Mouse (Mus musculus) CH12.LX (cell line): ENCODE data around the gene AC170998.1. TPM values are rescaled to one million over a fixed set of nuclear protein-coding genes. Genes with fewer than 3 reads are reported as not detected.

Experiments
- DNase-seq: peaks from one replicate; pipeline ENCODE4 v3.0.0-alpha.2; 2013; ENCODE audit errors: extremely low read depth
- H3K27ac ChIP-seq: 2 replicates; pipeline ENCODE4 v1.5.1; 2012; ENCODE audit warnings: low read depth, mild to moderate bottlenecking, control low read depth, moderate library complexity; ENCODE audit not compliant: insufficient read depth
- H3K27me3 ChIP-seq: replicated peaks from 2 replicates; pipeline ENCODE3; 2012; ENCODE audit warnings: inconsistent platforms
- H3K36me3 ChIP-seq, 2 experiments: replicated peaks in 1 of 2; 2 replicates each; pipeline versions ENCODE3 to v1.6.1; 2012; ENCODE audit warnings: inconsistent platforms in 1 of 2, low read length in 1 of 2, mild to moderate bottlenecking in 1 of 2, mixed read lengths in 1 of 2, moderate library complexity in 1 of 2; ENCODE audit not compliant: control insufficient read depth in 1 of 2, insufficient read depth in 1 of 2
- H3K4me1 ChIP-seq, 2 experiments: 2 replicates each; pipeline ENCODE4 v1.6.1; 2012; ENCODE audit warnings: inconsistent platforms in 1 of 2, moderate library complexity in 1 of 2; ENCODE audit not compliant: insufficient read depth in 2 of 2, control insufficient read depth in 1 of 2
- H3K4me2 ChIP-seq: 2 replicates; pipeline ENCODE4 v1.6.1; 2012; ENCODE audit warnings: low read depth, mild to moderate bottlenecking, control low read depth; ENCODE audit not compliant: poor library complexity, insufficient read depth, severe bottlenecking
- H3K4me3 ChIP-seq, 3 experiments: fragments of 150-350 bp in 1 of 3; sonication (generic) in 1 of 3; replicated peaks in 1 of 3; 2 replicates each; pipeline versions ENCODE3 to v1.5.1; 2011 to 2012; ENCODE audit warnings: low read depth in 2 of 3, low read length in 2 of 3, mild to moderate bottlenecking in 2 of 3, moderate library complexity in 2 of 3, control low read depth in 1 of 3, improper control_type of control experiment in 1 of 3, inconsistent platforms in 1 of 3, mixed read lengths in 1 of 3; ENCODE audit not compliant: poor library complexity in 1 of 3
- H3K79me2 ChIP-seq: replicated peaks from 2 replicates; pipeline ENCODE4 v1.6.1; 2012; ENCODE audit warnings: mild to moderate bottlenecking, moderate library complexity; ENCODE audit not compliant: control insufficient read depth, poor library complexity, insufficient read depth, severe bottlenecking; ENCODE audit errors: extremely low read depth
- H3K9ac ChIP-seq: 2 replicates; pipeline ENCODE4 v1.6.1; 2012; ENCODE audit warnings: low read depth, mild to moderate bottlenecking, control low read depth, moderate library complexity; ENCODE audit not compliant: insufficient read depth
- H3K9me3 ChIP-seq: replicated peaks from 2 replicates; pipeline ENCODE3; 2012; ENCODE audit warnings: low read length, inconsistent platforms, mixed read lengths
- BHLHE40 ChIP-seq: IDR thresholded peaks from 2 replicates; pipeline ENCODE4 v1.6.1; 2011; ENCODE audit warnings: mild to moderate bottlenecking, low read depth, low read length, improper control_type of control experiment
- CHD1 ChIP-seq: IDR thresholded peaks from 2 replicates; pipeline ENCODE4 v1.6.1; 2012; ENCODE audit warnings: low read depth, low read length, improper control_type of control experiment, inconsistent platforms
- E2F4 ChIP-seq: IDR thresholded peaks from 2 replicates; pipeline ENCODE4 v1.6.1; 2011; ENCODE audit warnings: low read depth, low read length, improper control_type of control experiment; ENCODE audit not compliant: insufficient replicate concordance
- EP300 ChIP-seq: IDR thresholded peaks from 2 replicates; pipeline ENCODE4 v1.6.1; 2011; ENCODE audit warnings: low read length, improper control_type of control experiment
- ETS1 ChIP-seq: conservative IDR thresholded peaks from 2 replicates; pipeline ENCODE4 v1.6.1; 2012; ENCODE audit warnings: low read depth, mild to moderate bottlenecking, inconsistent platforms, low read length, improper control_type of control experiment, moderate library complexity
- GABPA ChIP-seq: IDR thresholded peaks from 2 replicates; pipeline ENCODE4 v1.6.1; 2012; ENCODE audit warnings: low read depth, low read length, improper control_type of control experiment, inconsistent platforms; ENCODE audit not compliant: insufficient replicate concordance
- HCFC1 ChIP-seq: IDR thresholded peaks from 2 replicates; pipeline ENCODE4 v1.6.1; 2012; ENCODE audit warnings: low read depth, mild to moderate bottlenecking, inconsistent platforms, low read length, improper control_type of control experiment
- IRF4 ChIP-seq: IDR thresholded peaks from 2 replicates; pipeline ENCODE4 v1.6.1; 2014; ENCODE audit warnings: low read depth, mild to moderate bottlenecking, inconsistent platforms, low read length, improper control_type of control experiment
- JUN ChIP-seq: IDR thresholded peaks from 2 replicates; pipeline ENCODE4 v1.6.1; 2011; ENCODE audit warnings: low read depth, mild to moderate bottlenecking, low read length, improper control_type of control experiment, moderate library complexity; ENCODE audit not compliant: insufficient read depth
- KAT2A ChIP-seq: IDR thresholded peaks from 2 replicates; pipeline ENCODE4 v1.6.1; 2012; ENCODE audit warnings: low read length, improper control_type of control experiment, inconsistent platforms; ENCODE audit not compliant: insufficient replicate concordance
- MAFK ChIP-seq: IDR thresholded peaks from 2 replicates; pipeline ENCODE4 v1.6.1; 2011; ENCODE audit warnings: low read length, improper control_type of control experiment; ENCODE audit not compliant: insufficient replicate concordance
- MAX ChIP-seq: IDR thresholded peaks from 2 replicates; pipeline ENCODE4 v1.6.1; 2011; ENCODE audit warnings: low read length, improper control_type of control experiment
- MAZ ChIP-seq: IDR thresholded peaks from 2 replicates; pipeline ENCODE4 v1.6.1; 2012; ENCODE audit warnings: low read depth, mild to moderate bottlenecking, inconsistent platforms, low read length, improper control_type of control experiment, moderate library complexity
- NELFE ChIP-seq: IDR thresholded peaks from 2 replicates; pipeline ENCODE4 v1.6.1; 2011; ENCODE audit warnings: low read depth, low read length, improper control_type of control experiment
- PAX5 ChIP-seq: IDR thresholded peaks from 2 replicates; pipeline ENCODE4 v1.6.1; 2012; ENCODE audit warnings: low read length, inconsistent platforms, mixed read lengths
- RCOR1 ChIP-seq: conservative IDR thresholded peaks from 2 replicates; pipeline ENCODE4 v1.6.1; 2012; ENCODE audit warnings: low read depth, mild to moderate bottlenecking, inconsistent platforms, low read length, improper control_type of control experiment
- SIN3A ChIP-seq: IDR thresholded peaks from 2 replicates; pipeline ENCODE4 v1.6.1; 2012; ENCODE audit warnings: low read length, improper control_type of control experiment, inconsistent platforms
- SMC3 ChIP-seq: IDR thresholded peaks from 2 replicates; pipeline ENCODE4 v1.6.1; 2011; ENCODE audit warnings: low read depth, low read length, improper control_type of control experiment
- TBP ChIP-seq: conservative IDR thresholded peaks from 2 replicates; pipeline ENCODE4 v1.6.1; 2011; ENCODE audit warnings: low read depth, low read length, improper control_type of control experiment
- TCF12 ChIP-seq: IDR thresholded peaks from 2 replicates; pipeline ENCODE4 v1.6.1; 2014; ENCODE audit warnings: low read depth, mild to moderate bottlenecking, inconsistent platforms, low read length, improper control_type of control experiment
- UBTF ChIP-seq: IDR thresholded peaks from 2 replicates; pipeline ENCODE4 v1.6.1; 2012; ENCODE audit warnings: low read depth, mild to moderate bottlenecking, inconsistent platforms, low read length, improper control_type of control experiment, moderate library complexity
- ZKSCAN1 ChIP-seq: IDR thresholded peaks from 2 replicates; pipeline ENCODE4 v1.6.1; 2012; ENCODE audit warnings: low read depth, inconsistent platforms, low read length, improper control_type of control experiment, borderline replicate concordance
- ZMIZ1 ChIP-seq: IDR thresholded peaks from 2 replicates; pipeline ENCODE4 v1.6.1; 2012; ENCODE audit warnings: low read depth, mild to moderate bottlenecking, inconsistent platforms, low read length, improper control_type of control experiment
- ZNF384 ChIP-seq: IDR thresholded peaks from 2 replicates; pipeline ENCODE4 v1.6.1; 2012; ENCODE audit warnings: low read depth, low read length, improper control_type of control experiment, inconsistent platforms
- dilution Hi-C: fragments of 300-500 bp; cut with MboI; formaldehyde crosslinking; loops from 2 replicates; pipeline ENCODE4 v1.14.3; 2020; ENCODE audit warnings: low sequenced_read_pairs; ENCODE audit not compliant: extremely low pct_unique_long_range_greater_than_20kb, extremely low pct_ligation_motif_present
- in situ Hi-C: fragments of 300-500 bp; cut with MboI; formaldehyde crosslinking; loops from 3 replicates; pipeline ENCODE4 v1.14.3; 2019; ENCODE audit warnings: low sequenced_read_pairs, low pct_ligation_motif_present, low pct_unique_long_range_greater_than_20kb, mixed read lengths
- polyA plus RNA-seq: library from polyadenylated mRNA; unstranded; fragments of >175 nt; gene quantifications from 2 replicates; pipeline ENCODE4 v1.2.1, GENCODE M21; 2012; ENCODE audit warnings: low read depth; ENCODE audit not compliant: insufficient read length
- total RNA-seq, 2 experiments: library from RNA; depleted of rRNA; stranded (reverse); fragments of 300-350 nt in 1 of 2; fragments of >200 nt in 1 of 2; gene quantifications; 2 replicates each; pipeline ENCODE4 v1.2.3; 2012 to 2014

AC170998.1 gene
- total and polyA plus RNA-seq, 3 experiments = 0.38 TPM; not detected in 2

DNA sequence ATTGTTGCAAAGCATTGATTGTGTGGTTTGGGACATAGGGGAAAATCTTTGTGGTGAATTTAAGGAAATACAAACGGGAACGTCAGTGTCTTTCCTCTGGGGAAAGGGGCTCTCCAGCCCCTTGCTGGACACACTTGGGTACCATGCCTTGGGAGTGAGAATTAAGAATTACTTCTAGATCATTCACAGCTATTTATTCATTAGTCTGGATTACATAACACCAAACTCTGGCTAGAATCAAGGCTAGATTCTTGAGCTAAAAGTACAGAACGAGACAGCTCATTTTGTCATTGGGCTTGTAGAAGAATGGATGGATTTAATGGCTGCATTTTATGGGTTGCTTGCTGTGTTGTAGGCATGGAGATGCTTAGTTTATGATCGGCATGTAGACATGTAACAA, 31.1 kb upstream of the AC170998.1 start:
- no peaks in the 10 kb centered on the region for H3K27me3 ChIP-seq
- peaks cover 40% of the 10 kb centered on the region for H3K79me2 ChIP-seq
- dilution Hi-C loops = no loop called here
- no peak overlapping the region for H3K27ac ChIP-seq
- TF ChIP-seq ZMIZ1 = no peak
- TF ChIP-seq ZNF384 = no peak
- no peak for TF ChIP-seq UBTF
- no peak for TF ChIP-seq JUN
- TF ChIP-seq IRF4 = no peak
- TF ChIP-seq BHLHE40 = no peak
- no peak for TF ChIP-seq CHD1
- no peak for TF ChIP-seq SIN3A
- no peak for TF ChIP-seq ETS1
- TF ChIP-seq GABPA = no peak
- no peak for TF ChIP-seq MAFK
- TF ChIP-seq ZKSCAN1 = no peak
- TF ChIP-seq KAT2A = no peak
- no peak for TF ChIP-seq RCOR1
- TF ChIP-seq EP300 = no peak
- TF ChIP-seq SMC3 = no peak
- TF ChIP-seq TBP = no peak
- TF ChIP-seq TCF12 = no peak
- H3K36me3 ChIP-seq = peaks cover 0 to 30% of the 10 kb centered on the region in 2 experiments
- H3K4me1 ChIP-seq = peaks cover 19 to 68% of the 10 kb centered on the region in 2 experiments
- H3K9me3 ChIP-seq = no peaks in the 10 kb centered on the region
- in situ Hi-C loops = loop anchor here (5.0 to 10.0 kb wide), 2 partner anchors 47 to 200 kb away; no protein-coding TSS in a partner anchor
- no peak overlapping the region for H3K9ac ChIP-seq
- H3K4me2 ChIP-seq = no peak overlapping the region
- DNase-seq = no peak
- H3K4me3 ChIP-seq = no peak overlapping the region

DNA sequence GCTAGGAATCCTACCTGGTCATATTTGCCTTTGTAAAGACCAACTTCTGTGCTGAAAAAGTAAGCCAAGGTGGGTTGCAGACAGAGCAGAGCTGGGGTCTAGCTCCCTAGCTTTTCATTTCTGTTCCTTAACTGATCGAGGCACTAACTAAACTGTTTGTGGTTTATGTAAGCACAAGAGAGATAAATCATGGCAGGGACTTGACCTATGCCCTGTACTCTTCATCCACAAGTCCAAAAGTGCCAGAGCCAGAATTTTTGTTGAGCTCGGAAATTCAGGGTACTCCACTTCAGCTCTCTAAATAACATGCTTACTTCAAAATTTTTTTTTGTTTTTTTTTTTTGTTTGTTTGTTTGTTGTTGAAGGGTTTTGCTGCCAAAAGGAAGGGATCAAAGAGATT, 29.2 kb upstream of the AC170998.1 start:
- no peaks in the 10 kb centered on the region for H3K9me3 ChIP-seq
- peaks cover 25 to 80% of the 10 kb centered on the region in 2 experiments for H3K4me1 ChIP-seq
- peaks cover 46% of the 10 kb centered on the region for H3K79me2 ChIP-seq
- H3K4me2 ChIP-seq = no peak overlapping the region
- no peak overlapping the region for H3K9ac ChIP-seq
- no peak for TF ChIP-seq RCOR1
- no peak for TF ChIP-seq BHLHE40
- no peak for TF ChIP-seq HCFC1
- TF ChIP-seq E2F4 = no peak
- TF ChIP-seq ZNF384 = no peak
- no peak for TF ChIP-seq ZKSCAN1
- TF ChIP-seq TCF12 = no peak
- TF ChIP-seq ZMIZ1 = no peak
- TF ChIP-seq MAX = no peak
- no peak for TF ChIP-seq SMC3
- no peak for TF ChIP-seq PAX5
- TF ChIP-seq CHD1 = no peak
- TF ChIP-seq NELFE = no peak
- no peak for TF ChIP-seq JUN
- no peak for TF ChIP-seq MAZ
- no peaks in the 10 kb centered on the region for H3K27me3 ChIP-seq
- no peak for DNase-seq
- no peak overlapping the region for H3K4me3 ChIP-seq
- H3K27ac ChIP-seq = no peak overlapping the region
- dilution Hi-C loops (no loop called here), in situ Hi-C loops (loop anchor here (5.0 to 10.0 kb wide), 2 partner anchors 46 to 198 kb away; no protein-coding TSS in a partner anchor)
- H3K36me3 ChIP-seq = peaks cover 0 to 38% of the 10 kb centered on the region in 2 experiments
